Mouse (Mus musculus): ENCODE data around the gene Upk3a.

DNA sequence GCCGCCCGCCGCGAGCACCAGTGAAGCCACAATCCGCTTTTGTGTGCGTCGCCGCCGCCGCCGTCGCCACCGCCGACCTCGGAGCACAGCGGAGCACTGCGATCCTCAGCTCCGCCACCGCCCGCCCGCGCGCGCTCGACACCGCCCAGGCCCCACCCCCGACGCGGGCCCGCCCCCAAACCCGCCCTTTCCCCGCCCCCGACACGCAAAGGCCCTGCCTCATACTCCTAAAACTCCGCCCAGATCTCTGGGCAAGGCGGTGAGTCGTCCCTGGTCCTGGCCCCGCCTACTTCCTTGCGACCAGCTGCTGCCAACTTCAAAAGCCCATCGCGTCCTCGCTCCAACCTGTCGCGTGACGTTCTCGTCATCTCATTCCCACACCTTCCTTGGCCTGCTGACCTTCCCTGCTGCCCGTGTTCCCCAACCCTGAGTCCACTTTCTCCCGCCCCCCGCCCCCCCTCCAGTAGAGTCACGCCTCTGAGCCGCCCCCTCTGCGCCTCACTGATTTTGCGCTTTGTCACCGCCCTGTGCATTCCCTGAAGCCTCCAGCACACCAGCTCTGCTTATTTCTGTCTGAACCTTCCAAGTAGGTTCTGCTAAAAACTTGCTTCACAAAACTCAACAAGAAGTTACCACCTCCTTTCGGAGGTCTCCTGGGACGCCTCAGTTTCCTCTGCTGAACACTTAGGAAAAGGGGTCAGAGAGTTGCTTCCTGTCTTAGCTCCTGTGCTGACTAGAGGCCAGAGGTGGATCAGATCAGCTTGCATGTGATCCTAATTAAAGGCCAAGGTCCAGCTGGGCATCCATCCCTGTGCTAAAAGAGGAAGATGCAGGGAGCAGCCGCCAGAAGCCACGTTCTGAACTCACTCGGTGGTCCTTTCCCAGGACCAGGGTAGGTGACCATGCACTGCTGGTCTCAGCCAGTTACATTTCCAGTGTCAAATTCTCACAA, 28.8 kb upstream of the Upk3a start, which contains the start of gene 5031439G07Rik:
- TF ChIP-seq CTCF (IDR thresholded peaks at IDR 0.05; ENCODE audit: low read depth, low read length) = no peak
- TF ChIP-seq GATA2 (IDR thresholded peaks at IDR 0.05; ENCODE audit: borderline replicate concordance, low read depth, low read length) = no peak
- no peak for TF ChIP-seq TAL1 (conservative IDR thresholded peaks at IDR 0.05; ENCODE audit: low read depth, low read length)
